Mouse (Mus musculus): ENCODE data around the gene Ube4a. TPM values are rescaled to one million over a fixed set of nuclear protein-coding genes. Genes with fewer than 3 reads are reported as not detected.
"Not testable (repeated sequence)": the region's sequence is repeated elsewhere in the genome, so short reads cannot be mapped to it uniquely, and the experiment has no call there.

The Ube4a gene
- total and polyA plus RNA-seq, 2 experiments from 2014 or later = 9.9 to 10.7 TPM

DNA sequence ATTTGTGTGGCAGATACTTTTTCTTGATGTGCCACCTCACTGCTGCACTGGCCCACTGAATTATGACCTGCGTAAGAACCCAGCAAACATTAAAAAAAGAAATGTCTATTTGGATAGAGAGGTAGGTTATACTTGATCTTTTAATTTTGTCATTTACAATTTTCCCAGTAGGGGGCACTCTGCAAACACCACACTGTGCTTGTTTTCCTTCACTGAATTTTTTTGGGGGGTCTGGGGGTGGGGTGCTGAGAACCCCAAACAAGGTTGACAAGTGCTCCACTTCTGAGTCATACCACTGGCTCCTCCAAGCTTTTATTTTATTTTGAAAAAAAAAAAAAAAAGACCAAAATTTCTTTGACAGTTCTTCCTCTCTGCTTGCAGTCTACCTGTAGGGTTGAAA lies 4.0 kb upstream of the Ube4a start:
- no peaks in the 10 kb centered on the region for H3K4me1 ChIP-seq (ENCODE audit: control insufficient read depth, insufficient read depth)
- H3K4me3 ChIP-seq (ENCODE audit: low read depth, low read length) = no peak overlapping the region
- WGBS = 50% methylated on average over 1 of the region's 1 CpGs
- H3K36me3 ChIP-seq (replicated peaks; ENCODE audit: control insufficient read depth, insufficient read depth, low read length) = no peaks in the 10 kb centered on the region
- no peaks in the 10 kb centered on the region for H3K9me3 ChIP-seq (replicated peaks; ENCODE audit: control insufficient read depth, low read length)
- DNase-seq (ENCODE audit: low spot score) = no peak
- TF ChIP-seq CTCF (IDR thresholded peaks at IDR 0.05; ENCODE audit: low read depth) (0 out of 2 replicates have a peak, but pooled peaks have one; percentile 18), EP300 (IDR thresholded peaks at IDR 0.05; ENCODE audit: low read depth) (no peak)
- no peak for ATAC-seq (ENCODE audit: insufficient read depth, low read depth)
- no peak overlapping the region for H3K27ac ChIP-seq (ENCODE audit: low read depth)
- H3K4me2 ChIP-seq (ENCODE audit: low read depth, low read length) = no peak overlapping the region
- peaks cover 14% of the 10 kb centered on the region; the same call in 1 of the 2 replicates for H3K27me3 ChIP-seq (ENCODE audit: control insufficient read depth, insufficient read depth, low read length)
- H3K9ac ChIP-seq (replicated peaks; ENCODE audit: low read depth, low read length) = no peak overlapping the region

DNA sequence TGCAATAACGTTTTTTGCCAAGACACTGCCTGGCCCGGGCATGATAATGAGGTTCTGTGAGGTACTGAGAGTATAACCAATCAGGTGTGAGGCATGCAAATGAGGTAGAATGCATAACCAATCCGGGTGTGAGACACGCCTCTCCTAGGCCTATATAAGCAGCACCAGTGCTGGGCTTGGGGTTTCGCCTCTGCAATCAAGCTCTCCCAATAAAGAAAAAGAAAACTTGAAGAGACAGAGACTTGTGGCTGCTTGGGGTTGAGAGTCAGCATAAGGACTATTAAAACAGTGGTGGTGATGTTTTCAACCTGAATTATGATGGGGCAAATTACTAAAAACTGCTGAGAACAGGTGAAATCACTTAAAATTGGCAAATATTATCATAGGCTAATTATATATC lies 2.4 kb upstream of the Ube4a start:
- H3K27ac ChIP-seq (ENCODE audit: low read depth); DNase-seq (ENCODE audit: low spot score); H3K9ac ChIP-seq (replicated peaks; ENCODE audit: low read depth, low read length); H3K4me1 ChIP-seq (ENCODE audit: control insufficient read depth, insufficient read depth); H3K36me3 ChIP-seq (replicated peaks; ENCODE audit: control insufficient read depth, insufficient read depth, low read length); ATAC-seq (ENCODE audit: insufficient read depth, low read depth); H3K9me3 ChIP-seq (replicated peaks; ENCODE audit: control insufficient read depth, low read length); H3K4me2 ChIP-seq (ENCODE audit: low read depth, low read length); H3K27me3 ChIP-seq (ENCODE audit: control insufficient read depth, insufficient read depth, low read length); H3K4me3 ChIP-seq (ENCODE audit: low read depth, low read length): not testable (repeated sequence)
- WGBS = 77% methylated on average over 5 of the region's 5 CpGs

DNA sequence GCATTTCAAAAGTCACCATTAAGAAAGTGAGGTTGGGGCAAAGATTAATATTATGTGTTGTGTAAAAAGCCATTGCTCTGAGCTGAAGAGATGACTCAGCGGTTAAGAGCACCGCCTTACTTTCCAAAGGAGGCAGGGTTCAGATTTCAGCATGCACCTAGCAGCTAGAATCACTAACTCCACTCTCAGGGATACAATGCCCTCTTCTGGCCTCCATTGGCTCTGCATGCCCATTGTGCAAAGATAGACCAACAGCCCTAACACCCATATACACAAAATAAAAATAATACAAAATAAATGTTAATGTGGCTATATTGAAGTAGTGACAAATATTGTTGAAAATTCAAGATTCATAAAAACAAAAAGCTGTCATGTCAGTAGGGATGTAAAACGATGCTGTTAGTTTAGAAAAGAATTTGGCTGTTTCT lies 1.4 kb upstream of the Ube4a start:
- 18% methylated on average over 3 of the region's 3 CpGs for WGBS
- no peak for ATAC-seq (ENCODE audit: insufficient read depth, low read depth)
- no peaks in the 10 kb centered on the region for H3K9me3 ChIP-seq (replicated peaks; ENCODE audit: control insufficient read depth, low read length)
- peak; percentile 85 for TF ChIP-seq CTCF (IDR thresholded peaks at IDR 0.05; ENCODE audit: low read depth)
- no peak for TF ChIP-seq EP300 (IDR thresholded peaks at IDR 0.05; ENCODE audit: low read depth)
- no peak overlapping the region for H3K4me2 ChIP-seq (ENCODE audit: low read depth, low read length)
- H3K9ac ChIP-seq (replicated peaks; ENCODE audit: low read depth, low read length) = no peak overlapping the region
- no peak overlapping the region for H3K4me3 ChIP-seq (ENCODE audit: low read depth, low read length)
- H3K27me3 ChIP-seq (ENCODE audit: control insufficient read depth, insufficient read depth, low read length) = 0 out of 2 replicates have a peak, but pooled peaks cover 5% of the 10 kb centered on the region
- H3K36me3 ChIP-seq (replicated peaks; ENCODE audit: control insufficient read depth, insufficient read depth, low read length) = 0 out of 2 replicates have a peak, but pooled peaks cover 2% of the 10 kb centered on the region
- H3K27ac ChIP-seq (ENCODE audit: low read depth) = no peak overlapping the region
- peak; percentile 77 for DNase-seq (ENCODE audit: low spot score)
- H3K4me1 ChIP-seq (ENCODE audit: control insufficient read depth, insufficient read depth) = no peaks in the 10 kb centered on the region

DNA sequence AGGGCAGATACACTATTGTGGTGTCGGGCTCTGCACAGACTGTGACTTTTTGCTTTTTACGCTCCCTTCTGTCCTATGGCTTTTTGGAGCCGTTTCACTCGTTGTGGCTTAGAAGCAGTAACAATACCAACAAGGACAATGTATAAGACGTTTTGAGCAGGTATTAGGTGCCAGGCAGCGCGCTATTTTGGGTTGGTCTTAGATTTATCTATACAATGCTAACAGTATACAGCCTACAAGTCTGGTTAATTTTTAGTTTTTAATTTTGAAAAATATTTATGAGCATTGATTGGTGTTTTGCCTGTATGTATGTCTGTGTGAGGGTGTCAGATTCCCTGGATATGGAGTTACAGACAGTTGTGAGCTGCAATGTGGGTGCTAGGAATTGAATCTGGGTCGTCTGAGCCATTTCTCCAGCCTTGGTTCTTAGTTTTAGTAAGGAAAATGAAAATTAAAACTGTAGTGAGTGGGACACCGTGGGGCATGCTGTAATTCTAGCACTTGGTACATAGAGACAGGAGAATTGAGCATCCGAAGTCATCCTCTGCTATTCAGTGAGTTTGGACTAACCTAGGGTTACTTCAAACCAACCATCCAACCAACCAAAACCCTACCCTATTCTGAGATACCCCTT lies 550 bp upstream of the Ube4a start:
- 15% methylated on average over 10 of the region's 10 CpGs for WGBS
- H3K4me2 ChIP-seq (ENCODE audit: low read depth, low read length) = peak overlapping the region; percentile 88
- peaks cover 11% of the 10 kb centered on the region for H3K36me3 ChIP-seq (replicated peaks; ENCODE audit: control insufficient read depth, insufficient read depth, low read length)
- no peak; the same call in 1 of the 2 replicates for ATAC-seq (ENCODE audit: insufficient read depth, low read depth)
- no peak for DNase-seq (ENCODE audit: low spot score)
- peak overlapping the region; percentile 91 for H3K4me3 ChIP-seq (ENCODE audit: low read depth, low read length)
- H3K27me3 ChIP-seq (ENCODE audit: control insufficient read depth, insufficient read depth, low read length) = 0 out of 2 replicates have a peak, but pooled peaks cover 5% of the 10 kb centered on the region
- H3K9ac ChIP-seq (replicated peaks; ENCODE audit: low read depth, low read length) = peak overlapping the region; percentile 84; the same call in 1 of the 2 replicates
- H3K4me1 ChIP-seq (ENCODE audit: control insufficient read depth, insufficient read depth) = no peaks in the 10 kb centered on the region
- TF ChIP-seq CTCF (IDR thresholded peaks at IDR 0.05; ENCODE audit: low read depth) (no peak), EP300 (IDR thresholded peaks at IDR 0.05; ENCODE audit: low read depth) (no peak)
- no peaks in the 10 kb centered on the region for H3K9me3 ChIP-seq (replicated peaks; ENCODE audit: control insufficient read depth, low read length)
- peak overlapping the region; percentile 78 for H3K27ac ChIP-seq (ENCODE audit: low read depth)

DNA sequence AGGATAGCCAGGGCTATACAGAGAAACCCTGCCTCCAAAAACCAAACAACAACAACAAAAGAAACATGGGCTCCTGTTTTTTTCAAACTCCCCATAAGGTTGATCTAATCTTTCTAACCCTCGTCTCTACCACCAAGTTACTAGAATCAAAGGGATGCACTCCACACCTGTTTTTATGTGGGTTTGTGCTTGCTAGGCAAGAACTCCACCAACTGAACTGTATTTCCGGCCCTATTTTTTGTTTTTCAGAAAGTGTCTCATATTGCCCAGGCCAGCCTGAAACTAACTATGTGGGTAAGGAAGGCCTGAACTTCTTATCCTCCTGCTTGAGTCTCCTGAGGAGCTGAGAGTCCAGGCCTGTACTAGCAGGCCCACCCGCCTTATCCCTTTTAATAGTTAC lies 11.0 kb downstream of the Ube4a start:
- Histone ChIP-seq H3K4me1 (ENCODE audit: control insufficient read depth, insufficient read depth) (no peaks in the 10 kb centered on the region), H3K9me3 (replicated peaks; ENCODE audit: control insufficient read depth, low read length) (no peaks in the 10 kb centered on the region), H3K4me3 (ENCODE audit: low read depth, low read length) (no peak overlapping the region), H3K4me2 (ENCODE audit: low read depth, low read length) (no peak overlapping the region), H3K9ac (replicated peaks; ENCODE audit: low read depth, low read length) (no peak overlapping the region), H3K36me3 (replicated peaks; ENCODE audit: control insufficient read depth, insufficient read depth, low read length) (peaks cover 86% of the 10 kb centered on the region), H3K27me3 (ENCODE audit: control insufficient read depth, insufficient read depth, low read length) (no peaks in the 10 kb centered on the region), H3K27ac (ENCODE audit: low read depth) (no peak overlapping the region)
- ATAC-seq (ENCODE audit: insufficient read depth, low read depth) = no peak
- no peak for TF ChIP-seq EP300 (IDR thresholded peaks at IDR 0.05; ENCODE audit: low read depth)
- TF ChIP-seq CTCF (IDR thresholded peaks at IDR 0.05; ENCODE audit: low read depth) = no peak
- WGBS = 87% methylated on average over 3 of the region's 3 CpGs
- DNase-seq (ENCODE audit: low spot score) = no peak

DNA sequence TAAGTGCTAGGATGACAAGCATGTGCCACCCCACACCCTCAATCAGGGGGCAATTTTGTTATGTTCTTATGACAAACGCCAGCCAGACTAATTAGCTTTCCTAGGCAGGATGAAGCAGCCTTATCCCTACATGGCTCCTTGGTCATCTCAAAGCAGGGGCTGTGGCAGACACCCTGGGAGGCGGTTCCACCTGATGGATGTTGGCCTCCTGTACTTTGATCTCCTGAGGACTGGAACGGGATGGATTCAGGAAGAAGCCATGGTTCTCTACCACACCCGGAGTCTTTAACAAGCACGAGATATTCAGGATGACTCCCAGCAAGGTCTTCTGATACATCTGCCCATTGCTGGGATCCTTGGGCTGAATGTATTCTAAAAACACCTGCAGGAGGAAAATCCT lies 17.6 kb downstream of the Ube4a start:
- H3K4me1 ChIP-seq (ENCODE audit: control insufficient read depth, insufficient read depth) = no peaks in the 10 kb centered on the region
- no peak overlapping the region for H3K4me2 ChIP-seq (ENCODE audit: low read depth, low read length)
- DNase-seq (ENCODE audit: low spot score) (no peak), ATAC-seq (ENCODE audit: insufficient read depth, low read depth) (no peak)
- H3K9ac ChIP-seq (replicated peaks; ENCODE audit: low read depth, low read length) = no peak overlapping the region
- no peak for TF ChIP-seq CTCF (IDR thresholded peaks at IDR 0.05; ENCODE audit: low read depth)
- TF ChIP-seq EP300 (IDR thresholded peaks at IDR 0.05; ENCODE audit: low read depth) = no peak
- peaks cover 93% of the 10 kb centered on the region for H3K36me3 ChIP-seq (replicated peaks; ENCODE audit: control insufficient read depth, insufficient read depth, low read length)
- no peak overlapping the region for H3K27ac ChIP-seq (ENCODE audit: low read depth)
- no peaks in the 10 kb centered on the region for H3K27me3 ChIP-seq (ENCODE audit: control insufficient read depth, insufficient read depth, low read length)
- no peak overlapping the region for H3K4me3 ChIP-seq (ENCODE audit: low read depth, low read length)
- 91% methylated on average over 5 of the region's 5 CpGs for WGBS
- no peaks in the 10 kb centered on the region for H3K9me3 ChIP-seq (replicated peaks; ENCODE audit: control insufficient read depth, low read length)

Data from heart, postnatal 0 days (tissue).